Mouse (Mus musculus) 3T3-L1 (cell line): ENCODE data around the gene Mob4.

Source experiments
- DNase-seq: peaks from one replicate; pipeline ENCODE4 v3.0.0-alpha.2; 2015; ENCODE audit warnings: low read depth, low spot score

Mob4 gene

GRCm38 (mm10) chr1:55182392-55182791, 51.4 kb downstream of the Mob4 start:
- DNase-seq: no peak

DNA sequence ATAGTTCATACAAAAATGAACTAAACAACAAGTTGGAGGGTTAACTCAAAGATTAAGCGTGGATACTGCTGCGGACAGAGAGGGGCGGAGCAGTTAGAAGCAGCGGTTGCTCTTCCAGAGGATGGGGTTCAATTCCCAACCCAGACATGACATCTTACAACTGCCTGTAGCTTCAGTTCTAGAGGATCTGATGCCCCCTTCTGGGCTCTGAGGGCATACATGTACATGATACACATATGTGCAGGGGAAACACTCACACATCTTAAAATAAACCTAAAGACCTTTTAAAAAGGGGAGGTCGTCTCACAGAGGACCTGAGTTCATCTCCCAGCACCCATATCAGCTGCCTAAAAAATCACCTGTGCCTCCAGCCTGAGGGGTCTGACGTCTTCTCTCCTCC, 54.7 kb downstream of the Mob4 start:
- DNase-seq: peak; percentile 44

DNA sequence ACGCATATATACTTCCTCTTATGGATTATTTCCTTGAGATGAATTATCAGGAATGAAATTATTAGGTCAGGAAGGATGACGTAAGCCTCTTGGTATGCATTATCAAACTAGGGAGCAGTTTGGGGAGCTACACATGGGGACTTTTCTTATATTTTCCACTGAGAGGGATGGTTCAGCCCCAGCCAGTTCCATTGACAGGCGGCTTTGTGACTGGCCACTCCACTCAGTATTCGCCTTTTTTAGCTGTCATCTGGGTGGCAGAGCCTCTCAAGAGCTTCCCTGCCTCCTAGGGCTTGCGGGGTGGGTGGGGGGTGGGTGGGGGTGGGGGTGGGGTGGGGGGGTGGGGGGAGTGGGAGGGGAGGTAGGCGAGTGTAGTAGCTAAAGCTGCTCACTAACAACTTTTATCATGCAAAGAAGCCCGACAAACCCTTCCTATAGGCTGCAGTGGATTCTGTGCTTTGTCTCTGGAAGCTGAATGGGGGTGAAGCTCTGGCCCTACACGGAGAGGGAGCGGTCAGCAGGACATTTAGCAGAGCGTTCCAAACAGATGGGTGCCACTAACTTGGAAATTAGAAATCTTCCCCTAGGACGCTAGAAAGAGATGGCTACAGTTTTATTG, 55.7 kb downstream of the Mob4 start:
- no peak for DNase-seq

GRCm38 (mm10) chr1:55192015-55192414, 61.0 kb downstream of the Mob4 start:
- DNase-seq: no peak

- peak; percentile 56 for DNase-seq
Observed at GRCm38 (mm10) chr1:55192824-55193223, 61.8 kb downstream of the Mob4 start.

GRCm38 (mm10) chr1:55193316-55193715, 62.3 kb downstream of the Mob4 start:
- DNase-seq: peak; percentile 89

DNA sequence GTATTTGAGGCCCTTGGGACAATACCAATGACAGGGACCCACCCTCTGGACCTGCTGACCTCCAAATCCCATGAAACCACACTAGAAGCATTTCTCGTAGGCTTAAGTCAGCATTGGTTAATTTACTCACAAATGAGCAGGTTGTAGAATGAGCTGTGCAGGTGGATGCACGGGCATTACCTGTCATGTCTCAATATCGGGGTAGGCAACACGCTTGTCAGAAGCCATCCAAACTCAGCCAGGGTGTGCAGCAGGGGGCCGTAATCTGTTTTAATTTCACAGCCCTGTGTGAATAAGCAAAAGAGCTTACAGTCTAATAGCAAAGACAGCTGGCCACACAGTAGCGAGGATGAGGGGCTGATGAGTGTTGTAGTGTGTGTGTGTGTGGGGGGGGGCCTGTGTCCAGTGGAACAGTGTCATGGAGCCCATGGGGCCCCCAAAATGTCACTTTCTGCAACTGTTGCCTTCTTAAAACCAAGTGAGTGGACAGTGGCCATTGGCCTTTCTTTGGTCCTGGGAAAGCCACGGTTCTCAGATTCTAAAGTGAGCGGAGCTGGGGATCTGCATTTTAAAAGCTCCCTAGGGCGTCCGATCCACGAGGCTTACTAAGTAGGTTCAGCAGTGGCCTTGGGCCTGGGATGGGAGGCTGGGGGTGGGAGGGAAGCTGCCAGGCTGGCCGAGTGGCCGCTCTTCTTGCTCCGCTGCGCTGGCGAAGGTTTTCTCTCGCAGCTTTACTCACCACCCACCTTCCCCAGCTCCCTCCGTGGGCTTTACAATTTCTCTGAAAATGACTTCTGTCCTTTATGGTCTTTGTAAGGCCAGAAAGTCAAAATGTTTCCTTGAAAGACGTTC, 63.3 kb downstream of the Mob4 start:
- DNase-seq: no peak

GRCm38 (mm10) chr1:55195021-55195420, 64.0 kb downstream of the Mob4 start:
- DNase-seq: no peak

- no peak for DNase-seq
Observed at GRCm38 (mm10) chr1:55196327-55197003, 65.4 kb downstream of the Mob4 start.

DNA sequence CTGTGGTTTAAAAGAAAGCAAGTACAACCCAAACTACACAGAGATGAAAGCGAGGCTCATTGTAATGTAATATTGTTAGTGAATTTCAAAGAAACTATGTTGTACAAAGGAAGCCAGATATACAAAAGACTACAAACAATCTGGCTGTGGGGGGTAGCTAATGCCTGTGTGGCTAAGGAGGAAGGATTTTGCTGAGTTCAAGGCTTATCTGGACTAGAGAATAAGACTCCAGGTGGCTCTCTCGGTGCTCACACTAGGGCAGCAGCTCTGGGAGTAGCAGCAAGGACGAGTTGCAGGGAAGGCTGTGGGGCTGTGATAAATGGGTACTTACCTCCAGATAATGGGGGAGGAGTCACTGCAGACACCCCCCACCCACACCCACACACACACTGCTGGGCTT, 67.7 kb downstream of the Mob4 start:
- DNase-seq: no peak

- peak; percentile 87 for DNase-seq
Observed at GRCm38 (mm10) chr1:55201850-55202752, 71.1 kb downstream of the Mob4 start.
